Mouse (Mus musculus): ENCODE results near the gene Slc25a24.

The Slc25a24 gene

GRCm38 (mm10) chr3:109122641-109123530 is at the start of gene Slc25a24:
Gene Slc25a24, plus strand, starts transcription at chr3:109123149.
- in situ Hi-C loops (cut with MboI, MseI), result no loop called here

DNA sequence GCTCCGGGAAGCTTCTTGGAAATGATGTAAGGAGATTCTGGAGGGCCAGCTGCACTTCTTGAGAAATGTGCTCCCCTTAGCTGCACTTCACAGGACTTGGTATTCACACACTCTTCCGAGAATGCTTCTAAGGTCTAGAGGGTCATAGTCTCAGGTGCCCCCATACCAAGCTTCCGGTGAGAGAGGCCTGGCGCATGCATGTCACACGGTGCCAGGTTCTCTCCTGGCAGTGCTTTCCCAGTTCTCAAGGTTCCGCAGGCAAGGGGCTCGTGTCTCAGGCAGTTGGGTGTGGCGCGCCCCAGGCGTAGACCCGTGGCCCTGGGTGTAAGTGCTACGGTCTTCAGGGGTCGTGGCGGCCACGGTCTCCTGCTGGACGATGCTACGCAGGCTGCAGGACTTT is 42.8 kb upstream of the Slc25a24 start, which contains the start of gene Slc25a54:
Gene Slc25a54 (plus strand): TSS at position 301 of the 400 bp plus-strand sequence.
- in situ Hi-C loops (cut with MboI, MseI), result no loop called here

DNA sequence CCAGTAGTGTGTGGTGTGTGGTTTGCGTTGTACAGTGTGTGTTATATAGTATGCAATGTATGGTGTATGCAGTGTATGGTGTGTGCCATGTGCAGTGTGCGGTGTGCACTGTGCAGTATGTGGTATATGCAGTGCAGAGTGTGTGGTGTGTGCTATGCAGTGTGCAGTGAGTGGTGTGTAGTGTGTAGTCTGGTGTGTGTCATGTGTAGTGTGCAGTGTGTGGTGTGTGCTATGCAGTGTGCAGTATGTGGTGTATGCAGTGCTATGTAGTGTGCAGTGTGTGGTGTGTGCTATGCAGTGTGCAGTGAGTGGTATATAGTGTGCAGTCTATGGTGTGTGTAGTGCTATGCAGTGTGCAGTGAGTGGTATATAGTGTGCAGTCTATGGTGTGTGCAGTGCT is 38.5 kb upstream of the Slc25a24 start:
- in situ Hi-C loops (cut with MboI, MseI), result no loop called here

DNA sequence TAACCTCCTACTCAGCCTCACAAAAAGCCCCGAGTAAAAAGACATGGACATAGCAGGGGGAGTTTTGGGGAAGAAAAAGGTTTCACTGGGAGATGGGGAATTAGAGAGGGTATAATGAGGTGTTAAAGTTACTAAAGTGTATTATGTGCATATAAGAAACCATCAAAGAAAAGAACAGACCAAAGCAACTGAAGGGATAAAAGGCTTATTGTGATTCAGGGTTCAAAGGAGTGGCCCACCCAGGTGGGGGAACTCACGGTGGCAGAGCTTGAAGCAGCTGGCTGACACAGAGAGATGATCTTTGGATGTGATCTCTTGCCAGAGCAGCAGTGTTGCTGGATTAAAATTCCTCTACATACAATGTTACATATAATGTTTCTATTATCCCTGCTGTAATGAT is 34.5 kb upstream of the Slc25a24 start:
- in situ Hi-C loops (cut with MboI, MseI), result no loop called here

- in situ Hi-C loops (cut with MboI, MseI), result no loop called here
Observed at GRCm38 (mm10) chr3:109104702-109105101, 18.2 kb upstream of the Slc25a24 start.

GRCm38 (mm10) chr3:109117136-109117535 is 5.8 kb upstream of the Slc25a24 start:
- in situ Hi-C loops (cut with MboI, MseI), result loop anchor here (5.0 kb wide), 1 partner anchor 35 kb away; no protein-coding TSS in a partner anchor

GRCm38 (mm10) chr3:109119562-109119961 is 3.4 kb upstream of the Slc25a24 start:
- in situ Hi-C loops (cut with MboI, MseI), result loop anchor here (5.0 kb wide), 1 partner anchor 33 kb away; no protein-coding TSS in a partner anchor

DNA sequence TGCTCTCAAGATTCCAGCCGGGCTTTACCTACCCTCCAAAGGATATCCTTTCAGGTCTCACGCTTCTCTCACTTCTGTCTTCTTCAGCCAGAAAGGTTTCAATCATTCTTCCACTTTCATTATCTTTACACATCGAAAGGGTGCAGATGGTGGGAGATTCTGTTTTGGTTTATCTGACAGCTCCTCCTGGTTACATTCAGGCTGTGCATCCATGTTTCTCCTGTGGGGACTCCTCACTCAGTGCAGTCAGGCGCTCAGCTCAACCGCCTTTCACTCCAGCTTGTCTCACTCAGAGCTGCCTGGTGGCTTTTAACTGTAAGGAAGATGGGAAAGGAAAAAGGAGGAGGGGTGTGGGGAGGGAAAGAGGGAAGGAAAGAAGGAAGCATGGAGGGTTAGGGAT is 3.0 kb upstream of the Slc25a24 start:
- in situ Hi-C loops (cut with MboI, MseI), result loop anchor here (5.0 kb wide), 1 partner anchor 32 kb away; no protein-coding TSS in a partner anchor

GRCm38 (mm10) chr3:109123531-109123981 is 607 bp downstream of the Slc25a24 start:
- in situ Hi-C loops (cut with MboI, MseI), result no loop called here

GRCm38 (mm10) chr3:109124091-109124490 is 1.1 kb downstream of the Slc25a24 start:
- in situ Hi-C loops (cut with MboI, MseI), result no loop called here

GRCm38 (mm10) chr3:109125531-109125930 is 2.6 kb downstream of the Slc25a24 start:
- in situ Hi-C loops (cut with MboI, MseI), result loop anchor here (25.0 kb wide), 1 partner anchor 1112 kb away; no protein-coding TSS in a partner anchor

GRCm38 (mm10) chr3:109129768-109130167 is 6.8 kb downstream of the Slc25a24 start:
- in situ Hi-C loops (cut with MboI, MseI), result loop anchor here (25.0 kb wide), 1 partner anchor 1108 kb away; no protein-coding TSS in a partner anchor

- in situ Hi-C loops (cut with MboI, MseI), result loop anchor here (25.0 kb wide), 1 partner anchor 1104 kb away; no protein-coding TSS in a partner anchor
Observed at GRCm38 (mm10) chr3:109132966-109133365, 10.0 kb downstream of the Slc25a24 start.

DNA sequence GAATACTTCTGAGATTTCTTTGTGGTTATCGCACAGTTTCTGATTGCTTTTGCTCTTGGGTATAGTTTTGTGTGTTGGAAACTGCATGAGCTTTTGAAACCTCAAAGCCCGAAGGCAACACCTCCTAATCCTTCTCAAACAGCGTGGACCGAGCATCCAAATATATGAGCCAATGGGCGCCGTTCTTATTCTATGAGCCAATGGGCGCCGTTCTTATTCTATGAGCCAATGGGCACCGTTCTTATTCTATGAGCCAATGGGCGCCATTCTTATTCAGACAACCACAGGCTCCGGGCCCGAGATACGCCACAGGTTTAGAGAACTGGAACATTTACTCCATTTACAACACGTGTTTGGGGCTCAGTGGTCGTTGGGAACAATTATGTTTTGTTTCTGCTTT is 11.1 kb downstream of the Slc25a24 start:
- in situ Hi-C loops (cut with MboI, MseI), result loop anchor here (25.0 kb wide), 1 partner anchor 1103 kb away; no protein-coding TSS in a partner anchor

DNA sequence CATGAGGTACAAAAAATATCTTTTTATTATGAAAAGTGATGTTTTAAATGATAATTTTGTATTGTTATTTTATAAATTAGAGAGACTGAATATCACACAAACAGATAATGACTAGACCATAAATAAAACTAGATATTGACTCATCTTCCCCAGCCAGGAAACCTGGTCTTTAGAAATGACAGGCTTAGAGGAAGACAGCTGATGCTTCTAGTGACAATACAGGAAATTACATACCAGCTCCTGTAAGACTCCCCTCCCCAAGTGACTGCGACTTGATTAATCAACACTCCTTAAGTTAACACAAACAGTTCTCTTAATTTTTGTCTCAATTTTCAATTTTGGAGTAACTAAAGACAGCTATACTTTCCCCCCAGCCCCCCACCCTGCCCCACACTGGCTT is 12.4 kb downstream of the Slc25a24 start:
- in situ Hi-C loops (cut with MboI, MseI), result loop anchor here (25.0 kb wide), 1 partner anchor 1102 kb away; no protein-coding TSS in a partner anchor

GRCm38 (mm10) chr3:109152561-109152960 is 29.6 kb downstream of the Slc25a24 start:
- in situ Hi-C loops (cut with MboI, MseI), result loop anchor here (5.0 to 10.0 kb wide), 3 partner anchors 35 to 542 kb away; no protein-coding TSS in a partner anchor

- in situ Hi-C loops (cut with MboI, MseI), result loop anchor here (5.0 to 10.0 kb wide), 3 partner anchors 36 to 541 kb away; no protein-coding TSS in a partner anchor
Observed at GRCm38 (mm10) chr3:109153410-109153809, 30.5 kb downstream of the Slc25a24 start.

- in situ Hi-C loops (cut with MboI, MseI), result loop anchor here (10.0 kb wide), 1 partner anchor 539 kb away; no protein-coding TSS in a partner anchor
Observed at GRCm38 (mm10) chr3:109155926-109156669, 33.1 kb downstream of the Slc25a24 start.

DNA sequence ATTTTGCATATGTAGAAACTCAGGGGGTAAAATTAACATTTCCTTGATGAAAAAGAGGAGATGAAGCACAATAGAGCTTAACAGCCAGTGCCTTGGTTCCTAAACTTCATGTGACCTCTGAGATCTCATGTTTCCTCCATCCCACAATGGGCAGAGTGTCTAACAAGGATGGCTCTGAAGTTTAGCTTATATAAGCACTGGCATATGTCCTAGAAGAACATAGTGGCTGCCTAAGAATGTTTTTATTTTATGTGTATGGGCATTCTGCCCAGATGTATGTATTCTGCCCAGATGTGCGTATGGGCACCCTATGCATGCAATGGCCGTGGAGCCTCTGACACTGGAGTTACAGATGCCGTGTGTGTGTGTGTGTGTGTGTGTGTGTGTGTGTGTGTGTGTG is 34.5 kb downstream of the Slc25a24 start:
- in situ Hi-C loops (cut with MboI, MseI), result loop anchor here (10.0 kb wide), 1 partner anchor 537 kb away; no protein-coding TSS in a partner anchor

DNA sequence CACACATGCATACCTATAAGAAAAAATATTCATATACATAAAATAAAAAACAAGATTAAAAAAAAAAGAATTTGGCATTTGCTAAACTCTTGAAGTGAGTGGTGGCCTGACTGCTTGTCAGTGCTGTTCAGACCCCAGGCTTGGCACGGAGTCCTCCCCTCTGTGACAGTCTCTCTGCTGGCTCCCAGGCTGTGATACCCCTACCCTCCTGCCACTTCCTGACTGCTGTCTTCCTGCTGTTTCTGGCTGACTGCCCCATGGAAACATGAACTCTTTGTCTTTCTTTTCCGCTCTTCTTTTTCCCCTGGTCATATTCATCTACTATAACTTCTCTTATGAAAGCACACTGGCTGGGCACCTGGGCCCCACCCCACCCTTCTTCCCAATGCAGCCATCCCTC is 41.1 kb downstream of the Slc25a24 start:
- in situ Hi-C loops (cut with MboI, MseI), result no loop called here

GRCm38 (mm10) chr3:109164644-109165043 is 41.7 kb downstream of the Slc25a24 start:
- in situ Hi-C loops (cut with MboI, MseI), result no loop called here

Measured in T-helper 1 cell (primary cell).